Mouse (Mus musculus): ENCODE measurements at regions not wholly inside any gene's neighbourhood (a gene's known extent, or its start where the extent isn't known, plus 50 kb on each side); places are given as distances from the start of the nearest gene placed in this dataset.
A peak's percentile ranks its signal among the peaks of the same experiment; 100 is the strongest.

DNA sequence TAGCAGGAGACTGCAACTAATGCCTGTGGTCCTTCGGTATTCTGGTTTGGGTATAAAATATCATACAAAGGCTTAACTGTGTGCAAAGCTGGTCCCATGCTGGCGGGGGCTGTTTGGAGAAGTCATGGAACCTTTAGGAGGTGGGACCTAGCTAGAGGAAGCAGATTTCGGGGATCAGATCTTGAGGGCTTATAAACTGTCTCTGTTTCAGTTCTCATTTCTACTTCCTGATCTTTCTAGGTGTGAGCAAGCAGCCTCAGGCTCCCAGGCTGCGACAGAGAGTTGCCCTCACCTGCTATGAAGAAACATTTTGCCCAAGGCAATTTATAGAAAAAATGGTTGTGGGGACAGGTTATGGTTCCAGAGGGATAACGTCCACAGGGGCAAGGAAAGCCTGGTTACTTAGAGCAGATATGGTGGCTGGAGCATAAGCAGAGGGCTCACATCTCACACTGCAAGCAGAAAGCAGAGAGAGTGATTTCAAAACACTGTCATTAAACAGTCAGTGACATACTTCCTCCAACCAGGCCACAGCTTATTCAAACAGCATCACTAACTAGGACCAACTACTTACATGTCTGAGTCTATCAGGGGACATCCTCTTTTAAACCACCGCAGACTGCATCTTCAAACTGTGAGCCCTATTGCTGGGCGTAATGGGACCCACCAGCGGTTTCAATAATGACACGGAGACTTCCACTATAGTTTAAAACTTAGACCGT lies 188.1 kb downstream of the 1500009L16Rik start:
- no peak for TF ChIP-seq POLR2A (IDR thresholded peaks at IDR 0.05; ENCODE audit: borderline replicate concordance, extremely low read depth, insufficient read depth, insufficient read length)
- no peak for ATAC-seq (ENCODE audit: low FRiP score, low read depth)
- Histone ChIP-seq H3K27me3 (ENCODE audit: control insufficient read depth, insufficient read depth, low read length) (no peaks in the 10 kb centered on the region), H3K4me1 (ENCODE audit: control insufficient read depth, insufficient read depth, low read length) (peaks cover 15% of the 10 kb centered on the region), H3K36me3 (ENCODE audit: control insufficient read depth, insufficient read depth, low read length) (no peaks in the 10 kb centered on the region), H3K4me2 (replicated peaks; ENCODE audit: low read depth, low read length, severe bottlenecking) (no peak overlapping the region), H3K9me3 (ENCODE audit: control insufficient read depth, low read length) (no peaks in the 10 kb centered on the region), H3K9ac (ENCODE audit: low read depth, low read length, severe bottlenecking) (no peak overlapping the region), H3K4me3 (replicated peaks; ENCODE audit: low read length) (no peak overlapping the region), H3K27ac (replicated peaks; ENCODE audit: low read depth, low read length) (no peak overlapping the region)
- no peak for DNase-seq (ENCODE audit: low spot score)
- WGBS, result 81% methylated on average over 10 of the region's 10 CpGs

DNA sequence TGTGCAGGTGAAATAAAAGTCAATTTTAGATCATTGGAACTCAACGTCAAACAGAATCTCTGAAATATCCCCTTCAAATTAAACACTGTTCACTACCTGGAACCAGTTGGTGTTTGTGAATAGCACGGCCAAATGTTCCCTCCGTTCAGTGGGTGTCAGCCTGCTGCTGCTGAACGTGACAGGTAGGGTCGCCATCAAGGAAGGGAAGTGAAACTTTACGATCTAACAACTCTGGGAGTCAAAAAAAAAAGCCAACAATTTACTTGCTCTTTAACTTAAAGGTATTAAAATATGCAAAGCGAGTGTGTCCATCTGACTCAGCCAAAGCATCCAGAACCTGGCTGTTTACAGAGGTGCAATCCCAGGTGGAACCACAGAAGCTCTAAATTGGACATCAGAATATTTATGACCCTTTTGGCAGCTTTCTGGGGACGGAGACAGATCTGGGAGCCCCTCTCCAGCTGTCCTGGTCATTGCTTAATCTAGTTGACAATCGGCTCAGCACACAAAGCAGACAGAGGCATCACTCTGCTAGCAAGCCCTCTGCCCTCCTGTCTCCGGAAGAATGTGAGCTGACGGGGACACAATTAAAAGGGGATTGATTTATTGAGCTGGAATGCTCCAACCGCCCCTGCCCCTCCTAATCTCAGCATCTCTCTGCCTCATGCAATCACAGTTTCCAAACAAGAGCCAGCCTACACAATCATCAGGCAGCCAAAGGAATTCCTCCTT lies 191.9 kb downstream of the 1500009L16Rik start:
- Histone ChIP-seq H3K36me3 (ENCODE audit: control insufficient read depth, insufficient read depth, low read length) (no peaks in the 10 kb centered on the region), H3K27ac (replicated peaks; ENCODE audit: low read depth, low read length) (0 out of 2 replicates have a peak overlapping the region, but pooled peaks have one; percentile 14), H3K4me3 (replicated peaks; ENCODE audit: low read length) (no peak overlapping the region), H3K27me3 (ENCODE audit: control insufficient read depth, insufficient read depth, low read length) (no peaks in the 10 kb centered on the region), H3K4me1 (ENCODE audit: control insufficient read depth, insufficient read depth, low read length) (peaks cover 15% of the 10 kb centered on the region), H3K4me2 (replicated peaks; ENCODE audit: low read depth, low read length, severe bottlenecking) (no peak overlapping the region), H3K9ac (ENCODE audit: low read depth, low read length, severe bottlenecking) (no peak overlapping the region), H3K9me3 (ENCODE audit: control insufficient read depth, low read length) (peaks cover 2% of the 10 kb centered on the region; the same call in 1 of the 2 replicates)
- no peak for DNase-seq (ENCODE audit: low spot score)
- no peak for TF ChIP-seq POLR2A (IDR thresholded peaks at IDR 0.05; ENCODE audit: borderline replicate concordance, extremely low read depth, insufficient read depth, insufficient read length)
- WGBS, result 9% methylated on average over 12 of the region's 12 CpGs
- peak; percentile 55; the same call in 1 of the 2 replicates for ATAC-seq (ENCODE audit: low FRiP score, low read depth)

DNA sequence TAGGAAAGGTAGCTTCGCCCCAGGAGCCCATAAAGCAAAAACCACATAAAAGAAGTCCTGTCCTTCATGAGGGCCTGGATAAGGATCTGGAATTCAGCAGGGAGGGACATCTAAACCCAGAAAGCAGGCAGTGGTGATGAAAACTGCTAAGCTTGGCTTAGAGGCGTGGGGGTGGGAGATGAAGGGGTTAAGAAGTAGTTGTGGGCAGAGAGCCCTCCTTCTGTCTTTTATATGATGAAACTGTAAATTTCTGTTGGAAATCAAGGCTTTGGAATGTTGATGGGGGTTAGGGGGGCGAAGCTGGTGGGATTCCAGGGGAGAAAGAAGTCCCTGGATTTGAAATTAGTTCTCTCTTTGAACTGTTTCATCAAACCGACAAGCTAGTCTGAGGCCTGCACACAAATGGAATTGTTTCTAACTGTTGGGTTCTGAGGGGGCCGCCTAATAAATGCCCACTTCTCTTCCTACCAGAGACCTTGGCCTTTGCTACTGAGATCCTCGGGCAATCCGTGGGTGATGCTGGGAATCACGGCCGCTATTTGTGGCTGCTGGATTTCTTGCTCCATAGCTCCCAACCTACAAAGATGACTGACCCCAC lies 192.6 kb downstream of the 1500009L16Rik start:
- peaks cover 15% of the 10 kb centered on the region for H3K4me1 ChIP-seq (ENCODE audit: control insufficient read depth, insufficient read depth, low read length)
- H3K27me3 ChIP-seq (ENCODE audit: control insufficient read depth, insufficient read depth, low read length), result no peaks in the 10 kb centered on the region
- H3K27ac ChIP-seq (replicated peaks; ENCODE audit: low read depth, low read length), result peak overlapping the region; percentile 61; the same call in 1 of the 2 replicates
- 0 out of 2 replicates have a peak overlapping the region, but pooled peaks have one; percentile 5 for H3K9ac ChIP-seq (ENCODE audit: low read depth, low read length, severe bottlenecking)
- H3K4me3 ChIP-seq (replicated peaks; ENCODE audit: low read length), result no peak overlapping the region
- no peak overlapping the region for H3K4me2 ChIP-seq (replicated peaks; ENCODE audit: low read depth, low read length, severe bottlenecking)
- WGBS, result 15% methylated on average over 9 of the region's 9 CpGs
- ATAC-seq (ENCODE audit: low FRiP score, low read depth), result 0 out of 2 replicates have a peak, but pooled peaks have one; percentile 26
- no peak for TF ChIP-seq POLR2A (IDR thresholded peaks at IDR 0.05; ENCODE audit: borderline replicate concordance, extremely low read depth, insufficient read depth, insufficient read length)
- H3K9me3 ChIP-seq (ENCODE audit: control insufficient read depth, low read length), result peaks cover 5% of the 10 kb centered on the region; the same call in 1 of the 2 replicates
- peak; percentile 35 for DNase-seq (ENCODE audit: low spot score)
- H3K36me3 ChIP-seq (ENCODE audit: control insufficient read depth, insufficient read depth, low read length), result no peaks in the 10 kb centered on the region

DNA sequence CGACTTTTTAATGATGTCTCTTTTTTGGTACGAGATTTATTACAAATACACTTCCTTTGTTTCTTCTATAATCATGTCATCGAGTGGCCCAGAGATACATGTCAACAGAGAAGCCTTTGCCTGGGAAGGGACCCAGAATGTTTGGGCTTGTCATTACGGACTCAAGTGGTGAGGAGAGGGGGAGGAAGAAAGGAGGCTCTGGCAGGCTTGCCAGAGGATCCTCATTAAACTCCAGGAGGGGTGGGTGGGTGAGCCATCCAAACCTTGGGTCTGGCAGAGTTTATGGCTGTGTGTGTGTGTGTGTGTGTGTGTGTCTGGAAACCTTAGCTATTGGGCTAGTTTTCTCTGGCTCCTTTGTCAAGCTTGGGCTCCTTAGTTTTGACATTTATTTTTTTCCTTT lies 204.3 kb downstream of the 1500009L16Rik start:
- H3K36me3 ChIP-seq (ENCODE audit: control insufficient read depth, insufficient read depth, low read length), result no peaks in the 10 kb centered on the region
- no peaks in the 10 kb centered on the region for H3K27me3 ChIP-seq (ENCODE audit: control insufficient read depth, insufficient read depth, low read length)
- no peak overlapping the region for H3K4me2 ChIP-seq (replicated peaks; ENCODE audit: low read depth, low read length, severe bottlenecking)
- H3K9ac ChIP-seq (ENCODE audit: low read depth, low read length, severe bottlenecking), result no peak overlapping the region
- H3K4me1 ChIP-seq (ENCODE audit: control insufficient read depth, insufficient read depth, low read length), result peaks cover 10% of the 10 kb centered on the region
- no peaks in the 10 kb centered on the region for H3K9me3 ChIP-seq (ENCODE audit: control insufficient read depth, low read length)
- peak; percentile 47; the same call in 1 of the 2 replicates for ATAC-seq (ENCODE audit: low FRiP score, low read depth)
- TF ChIP-seq POLR2A (IDR thresholded peaks at IDR 0.05; ENCODE audit: borderline replicate concordance, extremely low read depth, insufficient read depth, insufficient read length), result no peak
- 54% methylated on average over 4 of the region's 4 CpGs for WGBS
- peak; percentile 52 for DNase-seq (ENCODE audit: low spot score)
- H3K4me3 ChIP-seq (replicated peaks; ENCODE audit: low read length), result no peak overlapping the region
- 0 out of 2 replicates have a peak overlapping the region, but pooled peaks have one; percentile 10 for H3K27ac ChIP-seq (replicated peaks; ENCODE audit: low read depth, low read length)

DNA sequence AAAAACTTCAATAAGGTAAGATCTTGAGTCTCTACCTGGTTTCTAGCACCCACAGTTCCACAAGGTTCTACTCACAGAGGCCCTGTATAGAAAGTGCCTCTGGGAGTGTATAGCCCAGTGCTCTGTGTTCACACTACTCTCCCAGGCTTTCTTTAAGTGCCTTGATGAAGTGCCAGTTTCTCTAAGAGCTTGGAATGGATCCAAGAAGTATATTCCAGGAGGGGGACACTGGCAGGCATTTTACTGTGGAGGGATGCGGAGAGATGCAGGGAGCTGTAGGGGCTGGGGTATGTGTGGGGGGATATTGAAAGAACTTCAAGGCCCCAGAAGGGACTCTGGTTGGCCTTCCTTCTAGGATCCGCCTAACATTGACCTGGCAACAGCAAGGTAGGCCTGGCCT lies 204.9 kb downstream of the 1500009L16Rik start:
- 44% methylated on average over 2 of the region's 2 CpGs for WGBS
- no peak overlapping the region for H3K9ac ChIP-seq (ENCODE audit: low read depth, low read length, severe bottlenecking)
- ATAC-seq (ENCODE audit: low FRiP score, low read depth), result peak; percentile 63

More for the DNA sequence above, 204.9 kb downstream of the 1500009L16Rik start:
- no peak overlapping the region for H3K4me3 ChIP-seq (replicated peaks; ENCODE audit: low read length)
- H3K27me3 ChIP-seq (ENCODE audit: control insufficient read depth, insufficient read depth, low read length), result no peaks in the 10 kb centered on the region
- H3K27ac ChIP-seq (replicated peaks; ENCODE audit: low read depth, low read length), result peak overlapping the region; percentile 10; the same call in 1 of the 2 replicates
- no peaks in the 10 kb centered on the region for H3K36me3 ChIP-seq (ENCODE audit: control insufficient read depth, insufficient read depth, low read length)
- DNase-seq (ENCODE audit: low spot score), result no peak
- no peak for TF ChIP-seq POLR2A (IDR thresholded peaks at IDR 0.05; ENCODE audit: borderline replicate concordance, extremely low read depth, insufficient read depth, insufficient read length)
- H3K4me2 ChIP-seq (replicated peaks; ENCODE audit: low read depth, low read length, severe bottlenecking), result no peak overlapping the region
- peaks cover 10% of the 10 kb centered on the region for H3K4me1 ChIP-seq (ENCODE audit: control insufficient read depth, insufficient read depth, low read length)
- no peaks in the 10 kb centered on the region for H3K9me3 ChIP-seq (ENCODE audit: control insufficient read depth, low read length)

Measured in limb, embryonic 14.5 days (tissue).